Mouse (Mus musculus) activated CD4-positive, CD25-positive, alpha-beta regulatory T cell, adult 4 months (primary cell): ENCODE results near the gene Nfib. TPM values are rescaled to one million over a fixed set of nuclear protein-coding genes. Genes with fewer than 3 reads are reported as not detected.

ENCODE experiments used
- ATAC-seq: one replicate; pipeline ENCODE4 v1.8.0; 2017
- polyA plus RNA-seq, 2 experiments: library from polyadenylated mRNA; unstranded; fragments of 100-300 nt; shearing (Covaris generic); gene quantifications; one replicate each; pipeline ENCODE4 v1.2.1; 2017

Gene Nfib
- polyA plus RNA-seq, 2 experiments from 2014 or later, result 0.09 to 1.1 TPM

DNA sequence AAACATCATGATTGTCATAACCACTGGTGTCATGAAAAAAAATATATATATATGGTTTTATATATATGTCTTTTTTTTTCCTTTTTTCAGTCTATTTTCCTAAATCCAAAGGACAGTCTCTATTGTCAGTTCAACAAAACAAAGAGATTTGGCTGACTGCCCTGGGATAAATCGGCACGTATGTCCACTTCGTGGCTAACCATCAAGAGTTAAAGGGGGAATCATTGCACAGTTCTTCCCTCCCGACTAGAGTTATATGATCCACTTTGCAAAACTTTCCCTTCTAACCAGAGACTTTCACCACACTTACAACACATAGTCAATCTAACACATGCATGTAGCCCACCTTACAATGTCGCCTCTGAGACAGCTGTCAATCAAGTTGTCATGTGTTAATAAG, 209.2 kb downstream of the Nfib start:
- ATAC-seq, result no peak

DNA sequence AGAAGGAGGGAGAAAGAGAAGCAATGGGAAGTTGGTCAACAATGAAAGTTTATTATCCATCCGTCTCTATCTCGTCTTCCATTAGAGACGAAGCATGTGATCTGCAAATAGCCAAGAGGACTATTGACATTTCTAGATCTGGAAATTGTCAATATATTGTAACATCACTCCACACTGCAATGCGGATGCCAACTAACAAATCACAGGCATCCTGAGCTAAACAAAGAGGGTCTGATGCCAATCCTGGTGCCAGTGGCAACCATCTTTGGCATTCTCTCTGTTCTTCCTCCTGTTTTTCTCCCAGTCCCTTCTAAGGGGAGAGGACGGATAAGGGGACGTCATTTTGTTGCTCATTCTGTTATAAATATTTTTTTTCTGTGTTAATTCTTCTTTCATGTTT, 209.9 kb downstream of the Nfib start:
- no peak for ATAC-seq

DNA sequence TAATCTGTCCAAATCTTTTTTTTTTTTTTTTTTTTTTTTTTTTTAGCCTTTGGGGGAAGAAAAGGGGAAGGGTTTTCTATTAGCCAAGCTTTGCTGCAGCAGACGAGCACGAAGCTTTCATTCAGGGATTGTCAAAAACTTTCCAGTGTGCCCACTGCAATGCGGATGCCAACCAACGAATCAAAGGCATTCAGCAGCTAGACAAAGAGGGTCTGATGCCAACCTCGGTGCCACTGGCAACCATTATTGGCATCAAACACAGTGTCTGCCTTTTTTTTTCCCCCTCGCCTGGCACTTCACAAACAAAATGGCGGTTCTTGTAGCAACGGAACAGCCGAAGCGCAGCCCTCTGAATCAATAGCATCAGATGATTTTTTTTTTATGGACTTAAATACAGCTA, 210.7 kb downstream of the Nfib start:
- ATAC-seq, result no peak

DNA sequence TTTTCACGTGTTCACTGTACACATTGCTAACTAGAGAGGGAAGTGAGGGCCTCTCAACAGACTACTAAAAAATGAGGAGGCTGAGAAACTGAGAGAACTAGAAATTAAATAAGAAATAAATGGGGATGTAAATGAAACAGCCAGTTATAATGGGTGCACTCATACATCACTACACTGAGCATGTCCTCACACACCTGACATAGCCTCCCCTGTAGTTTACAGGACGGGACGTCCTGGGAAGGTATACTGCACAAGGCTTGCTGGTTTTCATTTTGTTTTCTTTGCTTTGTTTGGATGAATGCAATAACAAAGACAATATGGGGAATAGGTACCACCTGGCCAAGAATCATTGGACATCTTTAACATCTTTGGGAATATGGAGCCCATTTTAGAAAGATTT, 211.1 kb downstream of the Nfib start:
- ATAC-seq, result no peak

DNA sequence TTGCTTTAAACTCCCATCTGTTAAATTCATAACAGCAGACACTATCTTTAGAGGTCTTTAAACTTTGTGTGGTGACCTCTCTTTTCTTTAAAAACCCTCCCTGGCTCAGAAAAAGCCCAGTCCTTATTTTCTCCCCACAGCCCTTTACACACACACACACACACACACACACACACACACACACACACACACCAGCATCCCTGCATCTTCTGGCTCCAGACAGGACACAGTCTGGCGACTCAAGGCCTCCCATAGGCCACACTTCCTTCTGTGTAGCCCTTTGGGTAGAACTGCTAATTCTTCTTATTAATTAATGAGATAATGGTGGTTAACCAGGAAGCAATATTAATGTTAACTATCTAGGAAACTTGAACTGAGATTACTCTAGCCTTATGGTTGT, 211.7 kb downstream of the Nfib start:
- no peak for ATAC-seq

DNA sequence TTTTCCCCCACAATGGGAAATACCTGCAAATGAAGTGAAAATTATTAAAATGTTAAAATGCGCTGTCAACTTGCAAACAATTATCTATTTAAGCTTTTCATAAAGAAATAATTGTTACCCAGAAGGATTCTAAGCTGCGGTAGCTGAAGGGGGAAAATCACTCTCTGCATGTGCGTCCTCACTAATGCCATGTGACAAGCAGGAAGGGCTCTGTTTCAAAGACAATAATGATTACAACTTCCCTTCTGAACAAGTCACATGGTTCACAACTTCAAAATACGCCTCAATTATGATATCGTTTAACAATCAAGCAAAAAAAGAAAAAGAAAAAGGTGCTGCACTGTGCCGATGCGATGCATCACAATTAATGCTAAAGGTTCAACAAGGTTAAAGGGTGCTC, 212.2 kb downstream of the Nfib start:
- ATAC-seq, result no peak

DNA sequence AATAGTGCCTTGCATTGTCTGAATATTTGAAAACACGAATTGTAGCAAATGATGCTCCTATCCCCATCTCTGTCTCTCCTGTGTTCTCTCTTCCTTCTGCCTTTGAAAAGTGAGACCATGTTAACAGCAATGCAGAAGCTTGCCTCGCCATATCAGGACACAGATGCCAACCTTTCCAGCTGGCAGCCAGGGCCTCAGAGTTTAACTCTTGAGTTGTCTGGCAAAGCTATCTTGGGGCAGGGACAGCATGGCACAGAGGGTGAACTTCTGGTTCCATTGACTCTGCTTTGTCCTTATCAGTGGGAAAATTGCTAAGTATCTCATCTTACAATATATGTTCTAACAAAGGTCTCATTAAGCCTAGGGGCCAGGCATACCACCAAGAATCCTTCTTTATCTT, 212.8 kb downstream of the Nfib start:
- no peak for ATAC-seq

DNA sequence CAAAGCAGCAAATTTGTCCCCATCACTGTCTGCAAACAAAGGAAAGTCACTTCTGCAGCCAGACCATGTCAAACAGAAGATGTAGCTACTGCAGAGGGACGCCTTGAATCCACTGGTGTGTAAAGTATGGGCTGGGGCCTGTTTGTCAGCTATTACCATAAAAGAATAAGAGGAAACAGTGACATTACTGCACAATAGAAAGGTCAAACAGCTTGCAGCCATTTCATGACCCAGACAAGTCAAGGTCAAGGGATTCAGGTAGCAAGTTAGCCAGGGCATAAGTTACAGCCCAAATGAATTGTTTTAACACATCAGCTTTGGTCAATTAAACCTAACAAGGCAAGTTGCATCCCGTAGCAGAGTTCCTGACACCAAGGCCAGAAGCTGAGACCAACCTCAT, 215.6 kb downstream of the Nfib start:
- no peak for ATAC-seq

DNA sequence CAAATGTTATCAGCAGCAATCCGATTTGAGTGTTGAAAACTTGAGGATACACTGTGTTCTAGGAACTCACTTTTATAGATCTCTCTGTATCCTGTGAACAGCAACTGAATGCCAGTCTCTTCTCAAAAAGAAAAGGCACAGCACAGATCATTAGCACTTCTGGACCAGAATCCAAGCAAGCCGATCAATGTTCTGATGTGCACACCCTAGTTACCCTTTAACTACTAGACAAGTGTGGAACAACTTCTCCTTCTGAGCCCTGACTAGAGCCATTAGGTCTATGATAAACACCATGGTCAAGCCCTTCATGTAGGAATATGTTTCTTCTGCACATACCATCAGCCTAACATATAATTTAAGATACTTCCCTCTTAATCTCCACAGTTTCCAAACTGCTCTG, 219.6 kb downstream of the Nfib start:
- no peak for ATAC-seq

DNA sequence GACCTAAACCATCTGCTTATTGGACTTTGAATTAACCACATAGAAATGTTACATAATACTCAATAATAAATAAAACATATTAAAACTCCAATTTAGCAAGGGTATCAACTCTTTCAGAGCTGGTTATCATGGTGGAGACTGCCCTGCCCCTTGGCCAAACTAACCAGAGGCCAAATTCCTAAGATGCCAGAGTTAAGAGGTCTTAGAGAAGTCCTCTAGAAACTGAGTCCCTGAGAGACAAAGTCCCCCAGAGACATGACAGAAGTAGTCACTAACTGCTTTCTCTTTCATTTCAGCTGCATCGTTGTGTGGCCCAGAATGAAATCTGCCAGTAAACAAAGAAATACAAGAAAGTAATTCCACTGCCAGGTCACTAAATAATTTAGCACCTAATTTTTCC, 221.7 kb downstream of the Nfib start:
- no peak for ATAC-seq

DNA sequence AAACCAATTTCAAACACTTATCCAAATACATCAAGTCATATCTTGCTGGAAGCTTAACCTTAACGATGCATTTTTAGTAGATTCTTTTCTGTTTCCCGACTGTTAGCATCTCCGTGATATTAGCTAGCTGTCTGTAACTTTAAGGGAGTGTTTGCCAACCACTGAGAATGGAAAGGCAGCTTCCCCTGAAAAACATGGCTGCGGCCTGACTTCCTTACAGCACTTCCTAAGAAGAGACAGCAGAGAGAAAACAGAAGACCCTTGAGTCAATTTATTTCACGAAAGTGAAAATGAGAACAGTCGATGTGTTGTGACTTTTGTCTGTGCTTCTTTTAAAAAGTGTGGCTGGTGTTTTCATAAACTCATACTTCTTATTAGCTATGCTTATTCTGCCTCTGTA, 222.3 kb downstream of the Nfib start:
- no peak for ATAC-seq

DNA sequence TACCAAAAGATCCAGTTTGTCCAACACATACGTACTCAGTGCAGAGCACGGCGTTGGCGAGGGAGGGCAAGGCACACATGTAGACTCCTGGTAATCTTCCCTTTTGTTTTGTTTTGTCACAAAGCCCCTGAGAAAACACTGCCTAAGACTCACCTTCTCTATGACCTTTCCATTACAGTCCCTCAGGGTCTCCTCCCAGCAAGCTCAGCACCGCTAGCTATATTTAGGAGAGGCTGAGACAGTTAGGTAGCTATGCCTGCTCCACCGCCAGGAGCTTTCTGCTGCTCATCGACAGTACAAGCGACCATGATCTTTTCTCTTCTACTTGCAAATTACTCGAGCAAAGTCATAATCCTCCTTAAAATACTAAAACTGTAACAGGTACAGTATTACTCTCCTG, 224.9 kb downstream of the Nfib start:
- no peak for ATAC-seq

DNA sequence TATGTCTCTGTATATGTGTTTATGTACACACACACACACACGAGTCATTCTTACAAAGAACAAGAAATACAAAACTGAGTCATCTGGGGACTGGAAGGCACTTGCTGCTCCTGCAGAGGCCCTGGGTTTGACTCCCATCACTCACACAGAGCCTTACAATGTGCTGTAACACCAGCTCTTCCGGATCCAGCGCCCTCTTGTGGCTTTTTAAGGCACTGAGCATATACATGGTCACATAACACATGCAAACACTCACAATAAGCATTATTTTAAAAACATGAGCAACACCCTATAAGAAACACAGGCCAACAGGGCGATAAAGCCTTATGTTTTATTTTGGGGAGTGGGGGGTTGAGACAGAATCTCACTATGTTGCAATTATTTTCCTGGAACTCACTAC, 226.2 kb downstream of the Nfib start:
- no peak for ATAC-seq

DNA sequence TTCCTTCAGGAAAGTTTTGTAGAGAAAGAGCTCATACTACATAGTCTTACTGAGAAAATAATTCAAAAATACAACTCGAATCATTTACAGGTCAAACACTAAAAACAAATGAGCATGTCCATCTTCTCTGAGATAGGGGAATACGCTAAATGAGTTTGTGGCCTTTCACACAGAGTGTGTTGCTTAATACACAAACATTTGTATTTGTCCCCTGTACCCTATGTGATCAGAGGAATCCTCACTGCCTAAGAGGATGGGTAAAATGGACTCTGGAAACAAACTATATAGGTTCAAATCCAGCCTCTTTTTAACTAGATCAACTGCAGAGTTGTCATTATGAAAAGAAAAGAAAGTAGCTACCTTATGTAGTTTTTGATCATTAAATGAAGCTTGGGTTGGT, 227.8 kb downstream of the Nfib start:
- no peak for ATAC-seq

DNA sequence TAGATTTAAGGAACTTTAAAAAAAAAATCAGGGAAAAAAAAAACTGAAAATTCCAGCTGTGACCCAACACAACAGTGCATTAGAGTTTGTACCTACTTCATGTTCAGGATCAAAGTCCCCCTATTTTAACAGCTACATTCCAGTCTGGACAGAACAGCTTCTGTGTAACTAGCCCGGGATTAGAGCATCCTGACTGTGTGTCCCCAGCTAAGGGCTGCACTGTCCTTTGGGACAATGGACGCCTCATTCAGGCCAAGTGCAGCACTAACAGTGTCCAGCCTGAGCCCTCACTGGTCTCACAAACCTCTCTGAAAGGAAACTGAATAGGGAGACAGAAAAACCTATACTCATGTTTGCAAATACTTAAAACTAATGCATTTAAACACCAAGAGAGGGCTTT, 229.1 kb downstream of the Nfib start:
- ATAC-seq, result no peak

DNA sequence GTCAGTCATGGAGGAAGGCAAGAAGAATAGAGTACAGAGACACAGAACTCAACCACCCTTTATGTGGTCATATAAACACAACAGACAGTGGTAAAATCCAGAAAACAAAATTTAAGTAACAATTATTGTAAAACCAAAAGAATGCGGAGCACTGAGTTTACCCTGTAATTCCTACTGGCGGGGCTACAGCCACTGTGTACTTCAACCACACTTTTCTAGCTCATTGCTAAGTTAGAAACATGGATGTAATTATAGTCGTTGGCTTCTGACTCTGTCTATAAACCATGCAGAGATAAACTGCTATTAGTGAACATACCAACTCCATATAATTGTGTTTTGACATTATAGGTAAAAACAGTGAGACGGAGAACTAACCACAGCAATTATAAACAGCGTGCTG, 231.2 kb downstream of the Nfib start:
- ATAC-seq, result no peak

DNA sequence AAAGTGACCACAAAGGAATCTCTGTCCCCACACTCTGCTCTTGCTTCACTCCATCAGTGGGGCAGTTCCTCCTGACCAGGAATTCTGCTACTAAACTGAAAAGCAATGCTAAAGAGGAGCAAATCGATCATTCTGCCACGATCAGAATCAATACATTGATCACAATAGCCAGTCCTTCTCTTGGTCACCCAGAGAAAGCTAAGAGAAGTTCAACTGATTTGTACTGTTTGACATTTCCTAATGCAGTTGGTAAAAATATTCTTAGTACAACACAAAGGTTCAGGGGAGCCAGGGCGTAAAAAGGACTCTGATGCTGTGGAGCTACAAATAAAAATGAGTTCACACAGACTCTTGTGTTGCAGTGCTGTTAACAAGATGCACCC, 234.6 kb downstream of the Nfib start:
- no peak for ATAC-seq

DNA sequence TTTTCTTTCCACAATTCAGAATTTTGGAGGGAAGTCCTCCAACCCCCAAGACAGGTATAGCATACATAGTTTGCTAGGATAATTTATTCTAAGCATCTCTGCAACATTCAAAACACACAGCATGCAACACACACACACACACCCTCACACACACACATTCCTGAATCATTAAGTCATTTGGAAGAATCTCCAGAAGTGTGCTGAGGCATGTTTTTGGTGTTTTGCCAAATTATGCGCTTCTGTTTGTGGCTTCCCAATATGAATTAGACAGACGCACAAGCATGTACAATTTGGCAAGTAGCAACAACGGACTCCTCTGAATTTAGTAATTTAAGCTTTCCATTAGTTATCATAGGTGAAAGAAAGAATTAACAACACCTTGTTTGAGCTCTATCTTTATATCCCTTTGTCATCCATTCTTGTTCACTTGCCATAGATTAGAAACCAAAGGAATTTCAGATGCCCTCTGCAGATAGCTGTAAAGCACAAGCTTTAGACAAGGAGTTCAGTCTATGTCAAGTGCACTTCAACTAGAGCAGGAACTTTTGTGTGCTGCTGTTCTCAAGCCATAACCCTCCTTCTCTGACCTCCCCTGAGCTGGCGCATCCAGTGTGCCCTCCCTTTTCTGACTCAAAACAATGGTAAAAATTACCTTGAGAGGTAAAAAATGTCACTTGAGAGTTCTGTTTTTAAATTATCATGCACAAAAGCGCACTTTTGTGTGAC, 235.2 kb downstream of the Nfib start:
- ATAC-seq, result no peak

DNA sequence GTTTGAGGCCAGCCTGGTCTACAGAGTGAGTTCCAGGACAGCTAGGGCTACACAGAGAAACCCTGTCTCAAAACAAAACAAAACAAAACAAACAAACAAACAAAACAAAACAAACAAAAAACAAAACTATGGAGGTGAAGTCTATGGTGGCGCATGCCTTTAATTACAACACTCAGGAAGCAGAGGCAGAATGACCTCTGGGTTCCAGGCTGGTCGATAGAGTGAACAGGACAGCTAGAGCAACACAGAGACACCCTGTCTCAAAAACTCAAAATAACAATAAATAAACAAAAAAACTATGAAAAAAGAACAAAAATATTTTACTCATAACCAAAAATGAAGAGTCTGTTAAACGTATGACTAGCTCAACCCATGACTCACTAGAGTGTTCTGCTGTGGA, 236.6 kb downstream of the Nfib start:
- ATAC-seq, result no peak

DNA sequence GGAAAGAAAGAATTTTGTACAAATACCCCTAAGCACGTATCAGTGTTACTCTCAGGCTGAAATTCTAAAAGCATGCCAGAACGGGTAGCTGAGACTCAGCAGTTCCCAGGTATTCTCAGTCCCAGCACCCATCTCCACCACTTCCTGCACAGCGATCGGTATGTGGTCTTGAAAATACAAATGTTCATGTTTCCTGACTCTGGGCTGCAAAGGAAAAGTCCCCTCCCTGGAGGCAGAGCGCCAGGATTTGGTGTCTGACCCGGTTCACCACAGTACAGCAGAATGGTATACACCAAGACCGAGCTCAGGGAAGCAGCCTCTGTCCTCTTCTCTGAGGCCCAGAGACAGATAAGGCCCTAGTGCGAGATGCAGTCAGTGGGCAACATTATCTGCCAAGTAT, 238.8 kb downstream of the Nfib start:
- ATAC-seq, result no peak

DNA sequence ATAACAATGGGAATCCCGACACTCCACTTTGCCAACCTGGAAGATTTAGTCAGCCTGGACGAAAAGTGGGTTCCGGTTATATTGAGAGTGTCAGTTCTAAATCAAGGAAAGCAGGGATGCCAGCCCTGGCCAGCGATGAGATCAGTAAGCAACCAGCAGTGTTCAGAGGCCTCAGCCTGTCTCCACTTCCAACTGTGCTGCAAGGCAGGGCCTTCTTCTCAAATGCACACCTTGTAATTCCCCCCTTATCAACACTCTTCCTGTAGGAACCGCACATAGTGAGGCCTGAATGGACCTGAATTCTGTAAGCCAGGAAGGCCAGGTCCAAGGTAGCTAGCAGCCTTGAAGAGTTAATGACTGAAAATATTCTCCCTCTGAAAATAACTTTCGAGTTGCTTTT, 239.4 kb downstream of the Nfib start:
- ATAC-seq, result no peak

DNA sequence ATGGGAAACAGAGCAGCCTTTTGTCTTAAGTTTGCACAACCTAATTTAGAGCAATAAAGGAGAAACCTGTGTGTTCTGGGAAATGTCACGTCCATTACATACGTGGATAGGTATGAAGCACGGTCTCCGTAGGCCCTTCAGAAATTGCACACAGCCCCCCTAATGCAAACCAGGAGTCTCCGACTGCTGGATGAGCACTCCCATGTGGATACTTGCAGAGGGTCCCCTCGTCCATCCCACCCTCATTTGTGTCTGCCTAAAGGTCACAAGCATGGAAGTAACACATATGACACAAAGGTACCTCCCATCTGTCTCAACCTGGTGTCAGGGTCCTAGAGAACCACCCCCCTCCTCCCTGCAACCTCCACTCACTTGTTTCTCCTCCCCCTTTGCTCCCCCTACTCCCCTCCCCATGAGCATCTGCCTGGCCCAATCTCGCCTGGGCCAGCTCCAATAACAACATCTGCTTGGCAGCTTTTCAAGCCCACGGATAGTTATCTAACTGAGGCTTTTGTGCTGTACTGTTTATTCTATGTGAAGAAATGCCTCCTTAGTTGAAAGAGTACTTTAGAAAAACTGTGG, 241.4 kb downstream of the Nfib start:
- no peak for ATAC-seq

DNA sequence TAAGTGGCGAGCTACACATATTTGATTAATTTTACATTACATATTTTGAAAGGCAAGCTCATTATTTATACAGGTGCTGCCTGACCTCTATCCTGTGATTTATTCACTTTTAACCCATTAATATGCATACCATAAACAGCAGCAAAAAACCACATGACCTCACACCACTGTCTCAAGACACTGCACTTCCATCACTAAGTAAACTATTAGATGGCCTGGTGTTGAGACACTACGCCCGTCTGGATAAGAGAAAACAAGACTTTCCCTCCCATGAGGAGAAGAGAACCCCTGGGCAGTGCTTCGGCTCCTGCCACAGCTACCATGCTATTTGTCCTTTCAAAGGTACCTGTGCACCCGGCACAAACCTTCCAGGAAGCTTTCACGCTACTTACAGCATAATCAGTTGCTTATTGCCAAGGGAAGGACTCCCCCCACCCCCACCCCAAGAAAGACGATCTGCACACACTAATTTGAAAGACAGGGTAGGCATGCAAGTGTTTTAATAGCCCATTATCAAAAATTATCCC, 242.3 kb downstream of the Nfib start:
- no peak for ATAC-seq

DNA sequence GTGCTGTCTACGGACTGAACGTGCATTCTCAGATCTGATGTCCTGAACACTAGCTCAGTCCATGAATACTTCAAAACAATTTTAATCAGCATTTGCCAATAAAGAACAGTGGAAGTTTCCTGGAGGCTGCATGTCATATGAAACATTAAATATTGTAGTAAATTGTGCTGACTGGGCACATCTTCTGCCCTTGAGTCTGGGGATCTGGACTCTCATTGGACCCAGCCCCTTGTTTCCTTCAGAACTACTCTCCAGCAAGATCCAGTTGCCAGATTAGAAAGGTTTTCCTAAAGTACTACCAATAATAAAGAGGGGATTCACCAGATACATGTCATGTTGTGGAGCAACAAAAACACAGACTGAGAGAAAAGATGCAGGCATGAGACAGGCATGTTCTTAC, 243.9 kb downstream of the Nfib start:
- ATAC-seq, result no peak

DNA sequence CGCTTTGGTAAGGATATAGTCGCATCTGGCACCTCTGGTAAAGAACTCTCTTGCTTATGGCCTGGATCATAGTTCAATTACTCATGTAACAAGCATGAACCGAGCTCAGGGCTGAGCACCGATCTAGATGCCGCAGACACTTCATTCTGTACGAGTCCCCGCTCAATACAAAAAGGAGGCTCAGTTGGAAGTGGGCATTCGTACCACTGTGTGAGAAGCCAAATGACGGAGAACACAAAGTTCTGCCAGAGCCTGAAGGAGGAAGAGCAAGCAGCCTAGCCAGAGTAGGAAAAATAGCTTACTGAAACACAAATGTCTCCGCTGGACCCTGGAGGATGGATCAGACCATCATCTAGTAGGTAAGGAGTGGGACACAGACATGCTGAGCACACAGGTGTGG, 246.7 kb downstream of the Nfib start:
- no peak for ATAC-seq
